Mouse (Mus musculus): Measurements from ENCODE around the gene Reep6. TPM values are rescaled to one million over a fixed set of nuclear protein-coding genes. Genes with fewer than 3 reads are reported as not detected.
A peak's percentile ranks its signal among the peaks of the same experiment; 100 is the strongest.

The Reep6 gene
- polyA plus RNA-seq, 1 experiment from 2014 or later = 5.2 TPM

- no peaks in the 10 kb centered on the region for H3K9me3 ChIP-seq (ENCODE audit: control insufficient read depth, low read length)
- peak within 1 kb of the TSS; percentile 94 for H3K27ac ChIP-seq (replicated peaks; ENCODE audit: low read depth, low read length)
- H3K4me3 ChIP-seq (ENCODE audit: low read depth, low read length) = peak within 1 kb of the TSS; percentile 98
- under 1% methylated on average over 69 of the region's 72 CpGs for WGBS
- ATAC-seq (ENCODE audit: insufficient number of reproducible peaks, low FRiP score, low TSS enrichment, low read depth) (peak; percentile 73), DNase-seq (ENCODE audit: low spot score) (peak; percentile 96)
- peak within 1 kb of the TSS; percentile 99 for H3K4me2 ChIP-seq (ENCODE audit: low read depth, severe bottlenecking)
- H3K27me3 ChIP-seq (ENCODE audit: control insufficient read depth, insufficient read depth, low read length) = no peaks in the 10 kb centered on the region; the same call in 1 of the 2 replicates
- H3K4me1 ChIP-seq (ENCODE audit: control insufficient read depth, insufficient read depth, low read length) = peaks cover 29% of the 10 kb centered on the region
- peak within 1 kb of the TSS; percentile 99 for H3K9ac ChIP-seq (ENCODE audit: low read length)
- peaks cover 16% of the 10 kb centered on the region; the same call in 1 of the 2 replicates for H3K36me3 ChIP-seq (ENCODE audit: control insufficient read depth, insufficient read depth, low read length)
Observed at GRCm38 (mm10) chr10:80292251-80293146, 37.3 kb upstream of the Reep6 start, which contains the start of gene Rps15. Gene Rps15 (plus strand): TSS chr10:80292453.

GRCm38 (mm10) chr10:80293325-80293724 is 36.4 kb upstream of the Reep6 start:
- H3K4me2 ChIP-seq (ENCODE audit: low read depth, severe bottlenecking) = peak overlapping the region; percentile 99
- H3K36me3 ChIP-seq (ENCODE audit: control insufficient read depth, insufficient read depth, low read length) = peaks cover 16% of the 10 kb centered on the region; the same call in 1 of the 2 replicates
- peak overlapping the region; percentile 99 for H3K9ac ChIP-seq (ENCODE audit: low read length)
- 29% methylated on average over 14 of the region's 14 CpGs for WGBS
- peak overlapping the region; percentile 98 for H3K4me3 ChIP-seq (ENCODE audit: low read depth, low read length)
- H3K27ac ChIP-seq (replicated peaks; ENCODE audit: low read depth, low read length) = peak overlapping the region; percentile 94
- DNase-seq (ENCODE audit: low spot score) = no peak
- H3K4me1 ChIP-seq (ENCODE audit: control insufficient read depth, insufficient read depth, low read length) = peaks cover 29% of the 10 kb centered on the region
- no peaks in the 10 kb centered on the region for H3K9me3 ChIP-seq (ENCODE audit: control insufficient read depth, low read length)
- no peak for ATAC-seq (ENCODE audit: insufficient number of reproducible peaks, low FRiP score, low TSS enrichment, low read depth)
- H3K27me3 ChIP-seq (ENCODE audit: control insufficient read depth, insufficient read depth, low read length) = peaks cover 6% of the 10 kb centered on the region

- Histone ChIP-seq H3K9me3 (ENCODE audit: control insufficient read depth, low read length) (no peaks in the 10 kb centered on the region), H3K4me2 (ENCODE audit: low read depth, severe bottlenecking) (no peak overlapping the region), H3K36me3 (ENCODE audit: control insufficient read depth, insufficient read depth, low read length) (peaks cover 14% of the 10 kb centered on the region; the same call in 1 of the 2 replicates), H3K4me1 (ENCODE audit: control insufficient read depth, insufficient read depth, low read length) (peaks cover 29% of the 10 kb centered on the region), H3K9ac (ENCODE audit: low read length) (no peak overlapping the region), H3K4me3 (ENCODE audit: low read depth, low read length) (no peak overlapping the region), H3K27me3 (ENCODE audit: control insufficient read depth, insufficient read depth, low read length) (peaks cover 14% of the 10 kb centered on the region), H3K27ac (replicated peaks; ENCODE audit: low read depth, low read length) (no peak overlapping the region)
- 71% methylated on average over 4 of the region's 4 CpGs for WGBS
- DNase-seq (ENCODE audit: low spot score) = no peak
- ATAC-seq (ENCODE audit: insufficient number of reproducible peaks, low FRiP score, low TSS enrichment, low read depth) = no peak
Observed at GRCm38 (mm10) chr10:80294311-80294710, 35.4 kb upstream of the Reep6 start.

- no peak overlapping the region; the same call in 1 of the 2 replicates for H3K4me3 ChIP-seq (ENCODE audit: low read depth, low read length)
- no peak for ATAC-seq (ENCODE audit: insufficient number of reproducible peaks, low FRiP score, low TSS enrichment, low read depth)
- no peak overlapping the region for H3K27ac ChIP-seq (replicated peaks; ENCODE audit: low read depth, low read length)
- H3K9ac ChIP-seq (ENCODE audit: low read length) = no peak overlapping the region
- peaks cover 14% of the 10 kb centered on the region; the same call in 1 of the 2 replicates for H3K36me3 ChIP-seq (ENCODE audit: control insufficient read depth, insufficient read depth, low read length)
- 44% methylated on average over 7 of the region's 7 CpGs for WGBS
- peaks cover 20% of the 10 kb centered on the region for H3K27me3 ChIP-seq (ENCODE audit: control insufficient read depth, insufficient read depth, low read length)
- peaks cover 29% of the 10 kb centered on the region for H3K4me1 ChIP-seq (ENCODE audit: control insufficient read depth, insufficient read depth, low read length)
- DNase-seq (ENCODE audit: low spot score) = no peak
- peak overlapping the region; percentile 2; the same call in 1 of the 2 replicates for H3K4me2 ChIP-seq (ENCODE audit: low read depth, severe bottlenecking)
- no peaks in the 10 kb centered on the region for H3K9me3 ChIP-seq (ENCODE audit: control insufficient read depth, low read length)
Observed at GRCm38 (mm10) chr10:80294788-80295303, 34.9 kb upstream of the Reep6 start.

- WGBS = 1% methylated on average over 26 of the region's 26 CpGs
- peaks cover 29% of the 10 kb centered on the region for H3K4me1 ChIP-seq (ENCODE audit: control insufficient read depth, insufficient read depth, low read length)
- H3K9me3 ChIP-seq (ENCODE audit: control insufficient read depth, low read length) = no peaks in the 10 kb centered on the region
- ATAC-seq (ENCODE audit: insufficient number of reproducible peaks, low FRiP score, low TSS enrichment, low read depth) (no peak), DNase-seq (ENCODE audit: low spot score) (peak; percentile 73)
- peak within 1 kb of the TSS; percentile 36; the same call in 1 of the 2 replicates for H3K27ac ChIP-seq (replicated peaks; ENCODE audit: low read depth, low read length)
- H3K27me3 ChIP-seq (ENCODE audit: control insufficient read depth, insufficient read depth, low read length) = peaks cover 30% of the 10 kb centered on the region
- H3K4me3 ChIP-seq (ENCODE audit: low read depth, low read length) = peak within 1 kb of the TSS; percentile 34
- H3K9ac ChIP-seq (ENCODE audit: low read length) = peak within 1 kb of the TSS; percentile 43; the same call in 1 of the 2 replicates
- peaks cover 14% of the 10 kb centered on the region; the same call in 1 of the 2 replicates for H3K36me3 ChIP-seq (ENCODE audit: control insufficient read depth, insufficient read depth, low read length)
- H3K4me2 ChIP-seq (ENCODE audit: low read depth, severe bottlenecking) = peak within 1 kb of the TSS; percentile 73
Observed at GRCm38 (mm10) chr10:80295618-80296425, 33.9 kb upstream of the Reep6 start, which contains the start of gene Apc2. Gene Apc2 (plus strand): TSS chr10:80295977.

- Histone ChIP-seq H3K36me3 (ENCODE audit: control insufficient read depth, insufficient read depth, low read length) (peaks cover 14% of the 10 kb centered on the region; the same call in 1 of the 2 replicates), H3K4me3 (ENCODE audit: low read depth, low read length) (no peak overlapping the region), H3K9ac (ENCODE audit: low read length) (0 out of 2 replicates have a peak overlapping the region, but pooled peaks have one; percentile 22), H3K27ac (replicated peaks; ENCODE audit: low read depth, low read length) (no peak overlapping the region), H3K4me2 (ENCODE audit: low read depth, severe bottlenecking) (no peak overlapping the region; the same call in 1 of the 2 replicates), H3K27me3 (ENCODE audit: control insufficient read depth, insufficient read depth, low read length) (peaks cover 39% of the 10 kb centered on the region), H3K9me3 (ENCODE audit: control insufficient read depth, low read length) (no peaks in the 10 kb centered on the region), H3K4me1 (ENCODE audit: control insufficient read depth, insufficient read depth, low read length) (peaks cover 29% of the 10 kb centered on the region)
- no peak for DNase-seq (ENCODE audit: low spot score)
- 80% methylated on average over 5 of the region's 5 CpGs for WGBS
- ATAC-seq (ENCODE audit: insufficient number of reproducible peaks, low FRiP score, low TSS enrichment, low read depth) = no peak
Observed at GRCm38 (mm10) chr10:80296824-80297223, 32.9 kb upstream of the Reep6 start.

GRCm38 (mm10) chr10:80297526-80298133 is 32.1 kb upstream of the Reep6 start:
- Histone ChIP-seq H3K9me3 (ENCODE audit: control insufficient read depth, low read length) (no peaks in the 10 kb centered on the region), H3K4me3 (ENCODE audit: low read depth, low read length) (no peak overlapping the region), H3K4me1 (ENCODE audit: control insufficient read depth, insufficient read depth, low read length) (peaks cover 29% of the 10 kb centered on the region), H3K4me2 (ENCODE audit: low read depth, severe bottlenecking) (no peak overlapping the region), H3K36me3 (ENCODE audit: control insufficient read depth, insufficient read depth, low read length) (peaks cover 14% of the 10 kb centered on the region; the same call in 1 of the 2 replicates), H3K9ac (ENCODE audit: low read length) (no peak overlapping the region), H3K27ac (replicated peaks; ENCODE audit: low read depth, low read length) (no peak overlapping the region), H3K27me3 (ENCODE audit: control insufficient read depth, insufficient read depth, low read length) (peaks cover 43% of the 10 kb centered on the region)
- ATAC-seq (ENCODE audit: insufficient number of reproducible peaks, low FRiP score, low TSS enrichment, low read depth) (no peak), DNase-seq (ENCODE audit: low spot score) (no peak)
- WGBS = 74% methylated on average over 8 of the region's 8 CpGs
